16 mouse cellular contexts compared by ENCODE assay signal in genomic region chr7:36519027-36519426, GRCm38 (mm10).
"Had no signal": no experiment of that assay in that cellular context is flagged by ENCODE, and none has a peak within 500 bp of the region (broad histone marks: within the 10 kb centered on the region; RNA-seq: fewer than 3 reads in every experiment).

No protein-coding gene starts in this region.

- H3K27me3 ChIP-seq: neural tube, embryonic 13.5 days; neural tube, embryonic 15.5 days; stomach, embryonic 15.5 days had no signal

- H3K9ac ChIP-seq: neural tube, embryonic 13.5 days; neural tube, embryonic 15.5 days; stomach, embryonic 15.5 days had no signal

- H3K4me1 ChIP-seq: neural tube, embryonic 13.5 days; neural tube, embryonic 15.5 days; stomach, embryonic 15.5 days had no signal

- H3K36me3 ChIP-seq: neural tube, embryonic 13.5 days; neural tube, embryonic 15.5 days; stomach, embryonic 15.5 days had no signal

- H3K9me3 ChIP-seq: neural tube, embryonic 13.5 days; neural tube, embryonic 15.5 days; stomach, embryonic 15.5 days had no signal

- H3K4me2 ChIP-seq: neural tube, embryonic 13.5 days; neural tube, embryonic 15.5 days; stomach, embryonic 15.5 days had no signal

- H3K4me3 ChIP-seq: neural tube, embryonic 13.5 days; neural tube, embryonic 15.5 days; stomach, embryonic 15.5 days had no signal

- H3K27ac ChIP-seq: neural tube, embryonic 13.5 days; neural tube, embryonic 15.5 days; stomach, embryonic 15.5 days; stomach, postnatal 0 days had no signal

- DNase-seq: retina, postnatal 1 day; right cerebral cortex, adult 18-20 months; right cerebral cortex, postnatal 14 days; right cerebral cortex, postnatal 25 days; right cerebral cortex, postnatal 4 days; spleen, adult 18-20 months; thymus, adult 18-20 months; thymus, adult 2 months; thymus, postnatal 14 days; thymus, postnatal 25 days; thymus, postnatal 36 days; thymus, postnatal 4 days had no signal
